Mouse (Mus musculus): ENCODE measurements at regions not wholly inside any gene's neighbourhood (a gene's known extent, or its start where the extent isn't known, plus 50 kb on each side); places are given as distances from the start of the nearest gene placed in this dataset.

- TF ChIP-seq EP300 (IDR thresholded peaks at IDR 0.05; ENCODE audit: low read length), result peak; percentile 91
- TF ChIP-seq MEF2A (IDR thresholded peaks at IDR 0.05; ENCODE audit: borderline replicate concordance, low read depth, low read length), result 0 out of 2 replicates have a peak, but pooled peaks have one; percentile 48
- TF ChIP-seq USF1 (IDR thresholded peaks at IDR 0.05; ENCODE audit: low read depth, low read length), result no peak
- TF ChIP-seq SMC3 (IDR thresholded peaks at IDR 0.05; ENCODE audit: low read depth, low read length), result no peak
- TF ChIP-seq MAX (IDR thresholded peaks at IDR 0.05; ENCODE audit: low read length), result peak; percentile 70
- TF ChIP-seq TBP (conservative IDR thresholded peaks at IDR 0.05; ENCODE audit: low read depth, low read length), result peak; percentile 73
- TF ChIP-seq SIN3A (IDR thresholded peaks at IDR 0.05; ENCODE audit: low read length), result peak; percentile 74
- TF ChIP-seq PAX5 (IDR thresholded peaks at IDR 0.05; ENCODE audit: low read length), result no peak
- peak; percentile 92 for TF ChIP-seq BHLHE40 (IDR thresholded peaks at IDR 0.05; ENCODE audit: low read depth, low read length)
- TF ChIP-seq POLR2A (IDR thresholded peaks at IDR 0.05; ENCODE audit: low read depth, low read length), result peak; percentile 41; the same call in 1 of the 2 replicates
- peak; percentile 33; the same call in 1 of the 2 replicates for TF ChIP-seq NRF1 (IDR thresholded peaks at IDR 0.05; ENCODE audit: low read depth, low read length)
- TF ChIP-seq MYC (IDR thresholded peaks at IDR 0.05; ENCODE audit: low read depth, low read length), result peak; percentile 85
- TF ChIP-seq USF2 (conservative IDR thresholded peaks at IDR 0.05; ENCODE audit: low read depth, low read length), result 0 out of 2 replicates have a peak, but pooled peaks have one; percentile 13
- TF ChIP-seq ZKSCAN1 (IDR thresholded peaks at IDR 0.05; ENCODE audit: borderline replicate concordance, low read depth, low read length), result no peak
- no peak for TF ChIP-seq UBTF (IDR thresholded peaks at IDR 0.05; ENCODE audit: low read depth, low read length)
- peak; percentile 63 for TF ChIP-seq MXI1 (IDR thresholded peaks at IDR 0.05; ENCODE audit: low read depth, low read length)
- TF ChIP-seq MAZ (IDR thresholded peaks at IDR 0.05; ENCODE audit: low read depth, low read length), result 0 out of 2 replicates have a peak, but pooled peaks have one; percentile 43
- peak; percentile 60 for TF ChIP-seq ZNF384 (IDR thresholded peaks at IDR 0.05; ENCODE audit: low read depth, low read length)
Measured at GRCm38 (mm10) chr16:37440628-37441164, 55.9 kb upstream of the Stxbp5l start (continued).

Measured in CH12.LX (cell line).